Mouse (Mus musculus) right cerebral cortex, adult 2 months (tissue): ENCODE results near the gene Tgfbi.

Source experiments
- DNase-seq, 2 experiments: peaks; one replicate each; pipeline ENCODE4 v3.0.0; 2021 to 2022; ENCODE audit warnings: low spot score in 2 of 2

Tgfbi gene

GRCm38 (mm10) chr13:56609103-56609856 lies at the start of gene Tgfbi:
TSS of gene Tgfbi (plus strand) at chr13:56609523.
- DNase-seq, result peak; percentile 27 to 34

GRCm38 (mm10) chr13:56559841-56560370 lies 49.4 kb upstream of the Tgfbi start:
- DNase-seq, result no peak

- no peak for DNase-seq
These were observed 48.2 kb upstream of the Tgfbi start for GRCm38 (mm10) chr13:56561129-56561528.

GRCm38 (mm10) chr13:56563075-56563474 lies 46.2 kb upstream of the Tgfbi start:
- no peak for DNase-seq

GRCm38 (mm10) chr13:56566336-56566735 lies 43.0 kb upstream of the Tgfbi start:
- no peak for DNase-seq

GRCm38 (mm10) chr13:56571645-56572044 lies 37.7 kb upstream of the Tgfbi start:
- no peak for DNase-seq

- no peak for DNase-seq
These were observed 34.2 kb upstream of the Tgfbi start for GRCm38 (mm10) chr13:56575074-56575473.

GRCm38 (mm10) chr13:56575701-56576321 lies 33.5 kb upstream of the Tgfbi start:
- peak; percentile 68 to 70 for DNase-seq

GRCm38 (mm10) chr13:56578097-56578496 lies 31.2 kb upstream of the Tgfbi start:
- DNase-seq, result no peak

- DNase-seq, result peak in 1 of 2 experiments; percentile 27
These were observed 28.9 kb upstream of the Tgfbi start for GRCm38 (mm10) chr13:56580450-56580849.

GRCm38 (mm10) chr13:56581512-56581911 lies 27.8 kb upstream of the Tgfbi start:
- no peak for DNase-seq

- DNase-seq, result no peak
These were observed 27.3 kb upstream of the Tgfbi start for GRCm38 (mm10) chr13:56581961-56582434.

GRCm38 (mm10) chr13:56582720-56583119 lies 26.6 kb upstream of the Tgfbi start:
- DNase-seq, result no peak

GRCm38 (mm10) chr13:56586046-56586445 lies 23.3 kb upstream of the Tgfbi start:
- DNase-seq, result no peak

- DNase-seq, result no peak
These were observed 20.7 kb upstream of the Tgfbi start for GRCm38 (mm10) chr13:56588454-56589117.

GRCm38 (mm10) chr13:56590202-56590601 lies 19.1 kb upstream of the Tgfbi start:
- DNase-seq, result no peak

GRCm38 (mm10) chr13:56591191-56591590 lies 18.1 kb upstream of the Tgfbi start:
- DNase-seq, result no peak

- DNase-seq, result no peak
These were observed 17.4 kb upstream of the Tgfbi start for GRCm38 (mm10) chr13:56591939-56592338.

- no peak for DNase-seq
These were observed 16.1 kb upstream of the Tgfbi start for GRCm38 (mm10) chr13:56593196-56593595.

GRCm38 (mm10) chr13:56593961-56594391 lies 15.3 kb upstream of the Tgfbi start:
- peak; percentile 32 to 48 for DNase-seq

- no peak for DNase-seq
These were observed 14.1 kb upstream of the Tgfbi start for GRCm38 (mm10) chr13:56595246-56595645.

GRCm38 (mm10) chr13:56597296-56597695 lies 12.0 kb upstream of the Tgfbi start:
- DNase-seq, result no peak
